Mouse (Mus musculus): ENCODE data around the gene Nmb.
A peak's percentile ranks its signal among the peaks of the same experiment; 100 is the strongest.

The Nmb gene

GRCm38 (mm10) chr7:80900944-80901501 is 3.9 kb downstream of the Nmb start, which contains the start of gene Wdr73:
TSS of gene Wdr73 (minus strand) at chr7:80901269.
- DNase-seq (ENCODE audit: low spot score in 2 of 2), result peak; percentile 86 to 92

DNA sequence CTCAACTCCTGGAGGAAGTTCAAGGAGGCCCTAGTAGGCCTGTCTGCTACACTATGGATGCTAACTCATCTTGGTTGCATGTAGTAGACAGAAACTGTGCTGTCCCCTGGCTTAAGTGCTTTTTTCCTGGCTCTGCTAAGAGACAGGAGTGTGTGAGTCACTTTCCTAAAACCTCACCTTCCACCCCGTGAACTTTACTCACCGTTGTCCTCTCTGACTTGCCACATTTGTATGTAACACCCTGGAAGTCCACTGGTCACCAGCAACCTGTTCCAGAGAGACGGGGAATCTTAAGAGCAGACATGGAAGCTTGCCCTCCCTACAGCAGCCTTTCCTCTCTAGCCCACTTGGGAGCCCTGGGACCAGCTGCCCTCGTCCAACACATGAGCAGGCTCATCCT is 7.2 kb downstream of the Nmb start:
- DNase-seq (ENCODE audit: low spot score in 2 of 2), result no peak

- DNase-seq (ENCODE audit: low spot score in 2 of 2), result no peak
Observed at GRCm38 (mm10) chr7:80897134-80897533, 7.7 kb downstream of the Nmb start.

GRCm38 (mm10) chr7:80894815-80895519 is 9.9 kb downstream of the Nmb start:
- DNase-seq (ENCODE audit: low spot score in 2 of 2), result no peak

GRCm38 (mm10) chr7:80894196-80894595 is 10.7 kb downstream of the Nmb start:
- no peak for DNase-seq (ENCODE audit: low spot score in 2 of 2)

- no peak for DNase-seq (ENCODE audit: low spot score in 2 of 2)
Observed at GRCm38 (mm10) chr7:80893753-80894129, 11.1 kb downstream of the Nmb start.

GRCm38 (mm10) chr7:80893086-80893752 is 11.7 kb downstream of the Nmb start:
- no peak for DNase-seq (ENCODE audit: low spot score in 2 of 2)

GRCm38 (mm10) chr7:80889841-80890241 is 15.0 kb downstream of the Nmb start:
- DNase-seq (ENCODE audit: low spot score in 2 of 2), result no peak

DNA sequence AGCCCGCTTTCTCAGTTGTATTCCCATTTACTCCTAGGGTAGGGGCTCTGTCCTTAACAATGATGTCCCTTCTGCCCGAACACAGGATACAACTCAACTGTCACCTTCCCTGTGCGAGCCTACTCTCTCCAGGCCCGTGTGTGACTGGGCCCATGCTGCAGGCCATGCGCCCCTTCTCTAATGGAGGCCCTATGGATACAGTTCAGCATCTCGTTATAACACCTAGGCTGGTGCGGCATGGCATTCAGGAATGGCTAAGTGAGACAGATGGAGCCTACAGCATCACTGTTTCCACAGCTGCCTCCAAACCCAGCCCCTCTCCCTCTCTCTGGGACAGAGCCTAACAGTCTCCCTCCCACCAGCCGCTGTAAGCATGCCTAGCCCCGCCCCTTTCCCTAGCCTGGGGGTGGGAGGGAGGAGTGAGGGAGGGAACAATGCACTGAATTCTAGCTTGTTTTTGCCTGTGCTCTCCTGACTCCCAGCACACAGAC is 15.8 kb downstream of the Nmb start:
- peak in 1 of 2 experiments; percentile 42 for DNase-seq (ENCODE audit: low spot score in 2 of 2)

GRCm38 (mm10) chr7:80888595-80888994 is 16.3 kb downstream of the Nmb start:
- DNase-seq (ENCODE audit: low spot score in 2 of 2), result no peak

DNA sequence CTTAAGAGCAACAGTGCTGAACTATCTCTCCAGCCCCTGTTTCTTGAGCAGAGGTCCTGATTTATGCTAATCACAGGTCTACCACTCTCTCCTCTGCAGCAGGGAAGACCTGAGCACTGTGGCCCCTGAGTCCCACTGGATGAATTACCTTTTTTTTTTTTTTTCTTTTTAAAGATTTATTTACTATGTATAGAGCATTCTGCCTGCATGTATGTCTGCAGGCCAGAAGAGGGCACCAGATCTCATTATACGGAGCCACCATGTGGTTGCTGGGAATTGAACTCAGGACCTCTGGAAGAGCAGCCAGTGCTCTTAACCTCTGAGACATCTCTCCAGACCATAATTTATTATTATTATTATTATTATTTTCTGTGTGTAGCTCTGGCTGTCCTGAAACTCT is 19.2 kb downstream of the Nmb start:
- DNase-seq (ENCODE audit: low spot score in 2 of 2), result no peak

DNA sequence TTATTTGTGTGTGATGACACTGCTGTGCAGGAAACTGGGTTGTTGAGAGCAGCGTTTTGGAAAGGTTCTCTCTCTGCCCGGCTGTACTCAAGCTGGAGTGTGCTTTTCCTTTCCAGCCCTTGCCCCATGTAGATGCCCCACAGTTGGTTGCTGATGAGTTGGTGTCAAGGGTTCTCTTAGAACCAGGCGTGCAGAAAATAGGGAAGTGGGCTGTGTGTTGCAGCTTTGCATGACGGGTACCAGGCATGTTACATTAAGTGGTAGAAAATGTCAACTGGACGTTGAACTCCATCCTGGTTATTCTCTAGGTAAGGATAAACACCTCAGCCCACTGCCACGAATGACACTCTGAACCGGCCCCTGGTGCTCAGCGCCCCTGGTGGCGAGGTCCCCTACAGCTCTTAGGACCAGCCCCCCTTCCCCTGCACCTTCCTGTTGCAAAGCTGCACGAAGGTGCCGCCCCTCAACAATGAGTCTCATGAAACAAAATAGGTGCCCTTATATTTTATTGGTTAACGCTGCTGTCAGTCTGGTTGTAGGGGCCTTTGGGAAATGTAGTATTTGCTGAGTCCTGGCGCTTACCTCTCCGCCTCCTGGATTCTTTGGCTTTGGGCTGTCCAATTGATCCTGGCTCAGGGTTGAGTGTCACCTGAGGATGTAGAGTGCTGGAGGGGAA is 21.9 kb downstream of the Nmb start:
- peak; percentile 47 to 72 for DNase-seq (ENCODE audit: low spot score in 2 of 2)

GRCm38 (mm10) chr7:80875727-80876126 is 29.1 kb downstream of the Nmb start:
- no peak for DNase-seq (ENCODE audit: low spot score in 2 of 2)

DNA sequence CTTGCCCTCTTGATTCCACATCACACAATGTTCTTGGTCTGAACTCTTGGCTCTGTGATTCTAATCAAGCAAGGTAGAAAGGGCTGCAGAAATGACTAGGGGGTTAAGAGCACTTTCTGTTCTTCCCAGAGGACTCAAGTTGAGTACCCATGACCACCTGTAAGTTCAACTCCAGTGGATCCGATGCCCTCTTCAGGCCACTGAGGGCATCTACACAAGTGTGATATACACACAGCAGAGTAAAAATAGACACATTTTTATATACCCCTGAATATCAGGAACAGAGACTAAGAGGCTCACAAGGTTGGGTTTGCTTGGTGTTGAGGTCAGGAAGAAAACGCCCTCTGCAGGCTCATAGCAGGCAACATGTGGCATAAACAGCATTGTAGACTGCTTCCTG is 31.2 kb downstream of the Nmb start:
- no peak for DNase-seq (ENCODE audit: low spot score in 2 of 2)

DNA sequence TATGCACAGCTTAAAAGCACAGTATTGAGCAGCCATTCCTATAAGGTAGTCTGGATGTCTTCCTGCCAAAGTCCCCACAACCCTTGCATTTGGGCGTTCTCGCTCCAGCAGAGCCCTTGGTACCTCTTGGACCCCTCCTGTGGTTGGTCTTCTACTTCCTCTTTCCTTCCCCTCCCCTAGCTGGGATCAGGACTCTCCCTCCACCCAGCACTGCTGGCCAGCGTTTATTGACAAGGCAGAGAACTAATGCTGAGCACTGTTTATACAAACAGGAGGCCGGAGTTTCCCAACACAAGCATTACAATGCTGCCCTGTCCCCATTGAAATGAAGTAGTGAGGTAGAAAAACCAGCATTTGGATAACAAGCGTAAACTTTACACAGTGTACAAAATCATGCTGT is 31.8 kb downstream of the Nmb start:
- DNase-seq (ENCODE audit: low spot score in 2 of 2), result no peak

DNA sequence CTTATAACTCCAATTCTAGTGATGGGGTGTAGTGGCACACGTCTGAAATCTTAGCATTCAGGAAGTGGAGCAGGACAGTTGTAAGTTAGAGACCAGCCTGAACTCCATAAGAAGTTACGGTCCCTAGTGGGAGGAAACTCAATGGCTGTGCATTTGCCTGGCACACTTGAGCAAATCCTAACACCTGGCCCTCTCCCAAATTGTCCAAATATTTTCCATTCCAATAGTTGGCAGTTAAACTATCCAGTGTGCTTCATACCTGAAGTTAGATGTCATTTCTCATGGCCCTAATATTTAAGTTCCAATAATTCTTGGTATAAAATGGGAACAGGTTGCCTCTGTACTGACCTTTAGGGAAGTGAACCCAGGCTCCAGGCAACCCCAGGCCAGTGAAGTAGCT is 36.2 kb downstream of the Nmb start:
- DNase-seq (ENCODE audit: low spot score in 2 of 2), result no peak

GRCm38 (mm10) chr7:80866514-80867147 is 38.2 kb downstream of the Nmb start:
- no peak for DNase-seq (ENCODE audit: low spot score in 2 of 2)

GRCm38 (mm10) chr7:80865521-80865920 is 39.4 kb downstream of the Nmb start:
- DNase-seq (ENCODE audit: low spot score in 2 of 2), result no peak

DNA sequence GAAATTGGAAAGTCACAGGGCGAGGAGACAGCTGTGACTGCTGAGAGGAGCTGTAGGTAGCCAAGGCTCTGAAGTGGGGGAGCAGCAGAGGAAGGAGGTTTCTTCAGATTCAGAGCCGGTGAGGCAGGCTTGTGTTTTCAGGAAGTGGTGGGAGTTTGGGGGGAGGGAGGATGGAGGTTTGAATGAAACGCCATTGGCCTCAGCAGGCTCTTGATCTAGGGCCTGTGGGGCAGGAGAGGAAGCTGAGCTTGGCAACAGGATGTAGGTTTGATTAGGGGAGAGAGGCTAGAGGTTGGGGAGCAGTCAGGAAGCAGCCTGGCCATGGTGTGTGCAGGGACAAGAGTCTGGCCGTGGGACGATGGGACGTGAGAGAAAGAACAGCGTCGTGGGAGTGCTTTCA is 40.0 kb downstream of the Nmb start:
- peak in 1 of 2 experiments; percentile 35 for DNase-seq (ENCODE audit: low spot score in 2 of 2)

GRCm38 (mm10) chr7:80864151-80864550 is 40.7 kb downstream of the Nmb start:
- no peak for DNase-seq (ENCODE audit: low spot score in 2 of 2)

DNA sequence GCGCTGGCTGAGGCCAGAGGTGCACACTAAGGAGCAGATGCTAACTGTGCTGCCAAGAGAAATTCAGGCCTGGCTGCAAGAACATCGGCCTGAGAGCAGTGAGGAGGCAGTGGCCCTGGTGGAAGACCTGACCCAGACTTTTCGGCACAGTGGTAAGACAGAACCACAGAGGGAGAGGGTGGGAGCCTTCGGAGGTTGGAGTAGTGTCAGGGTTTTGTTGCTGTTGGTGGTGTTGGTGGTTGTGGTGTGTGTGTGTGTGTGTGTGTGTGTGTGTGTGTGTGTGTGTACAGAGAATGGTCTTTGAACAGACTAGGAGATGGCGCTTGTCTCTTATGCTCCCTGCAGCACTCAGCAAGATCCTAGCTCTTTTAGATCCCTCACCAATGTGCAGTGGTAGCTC is 41.4 kb downstream of the Nmb start:
- DNase-seq (ENCODE audit: low spot score in 2 of 2), result no peak

GRCm38 (mm10) chr7:80862475-80862874 is 42.4 kb downstream of the Nmb start:
- no peak for DNase-seq (ENCODE audit: low spot score in 2 of 2)

All from frontal cortex, postnatal 36 days (tissue).